Mouse (Mus musculus): ENCODE results near the gene Capn5. TPM values are rescaled to one million over a fixed set of nuclear protein-coding genes. Genes with fewer than 3 reads are reported as not detected.

The Capn5 gene
- polyA plus RNA-seq, 1 experiment from 2014 or later, result 26.5 TPM

- Histone ChIP-seq H3K4me3 (no peak overlapping the region), H3K4me1 (replicated peaks) (peaks cover 31% of the 10 kb centered on the region), H3K9me3 (no peaks in the 10 kb centered on the region), H3K9ac (no peak overlapping the region), H3K36me3 (no peaks in the 10 kb centered on the region), H3K27ac (replicated peaks) (no peak overlapping the region), H3K4me2 (no peak overlapping the region), H3K27me3 (no peaks in the 10 kb centered on the region)
- WGBS, result 81% methylated on average over 4 of the region's 4 CpGs
- no peak for ATAC-seq (ENCODE audit: low FRiP score, low read depth)
Measured at GRCm38 (mm10) chr7:98174883-98175755, 3.0 kb downstream of the Capn5 start.

DNA sequence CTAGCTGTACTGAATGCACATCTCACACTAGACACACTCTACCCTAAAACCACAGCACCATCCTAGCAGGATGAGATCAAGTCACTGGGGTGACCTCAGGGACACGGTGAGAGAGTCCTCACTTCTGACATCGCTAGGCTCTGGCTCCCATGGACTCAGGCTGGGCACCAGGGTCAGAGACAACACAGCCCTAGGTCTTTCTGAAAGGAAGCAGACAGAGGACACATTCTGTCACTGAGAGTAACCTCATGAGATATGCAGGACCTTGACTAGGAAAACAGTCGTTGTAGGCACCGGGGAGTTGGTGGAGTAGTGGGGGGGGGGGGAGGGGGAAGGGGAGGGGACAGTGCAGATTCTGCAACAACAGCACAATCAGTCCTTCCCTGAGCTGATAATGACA is 4.7 kb downstream of the Capn5 start:
- no peak overlapping the region for H3K27ac ChIP-seq (replicated peaks)
- no peak overlapping the region for H3K4me2 ChIP-seq
- H3K27me3 ChIP-seq, result no peaks in the 10 kb centered on the region
- no peaks in the 10 kb centered on the region for H3K36me3 ChIP-seq
- WGBS, result 61% methylated on average over 4 of the region's 4 CpGs
- H3K4me1 ChIP-seq (replicated peaks), result peaks cover 26% of the 10 kb centered on the region
- no peaks in the 10 kb centered on the region for H3K9me3 ChIP-seq
- no peak overlapping the region for H3K9ac ChIP-seq
- H3K4me3 ChIP-seq, result no peak overlapping the region
- no peak for ATAC-seq (ENCODE audit: low FRiP score, low read depth)

DNA sequence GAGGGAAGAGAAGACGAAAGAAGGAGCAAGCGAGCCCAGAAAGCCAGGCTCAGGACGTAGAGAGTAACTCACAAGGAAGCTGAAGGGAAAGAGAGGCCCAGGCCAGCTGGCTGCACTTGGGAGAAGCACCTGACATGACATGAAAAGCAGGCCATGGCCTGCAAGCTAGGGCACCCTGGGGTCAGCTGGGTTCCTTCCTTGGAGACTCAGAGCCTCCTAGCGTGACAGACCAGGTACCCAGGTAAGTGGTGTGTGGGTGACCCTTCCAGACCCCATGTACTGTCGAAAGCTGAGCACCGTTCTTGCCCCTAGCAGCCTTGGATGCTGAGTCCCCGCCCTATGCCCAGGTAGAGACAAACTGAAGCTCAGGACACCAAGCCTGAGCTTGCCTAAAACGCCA is 5.4 kb downstream of the Capn5 start:
- Histone ChIP-seq H3K27me3 (no peaks in the 10 kb centered on the region), H3K4me1 (replicated peaks) (peaks cover 24% of the 10 kb centered on the region), H3K9ac (no peak overlapping the region), H3K9me3 (no peaks in the 10 kb centered on the region), H3K4me2 (no peak overlapping the region), H3K36me3 (no peaks in the 10 kb centered on the region), H3K27ac (replicated peaks) (no peak overlapping the region), H3K4me3 (no peak overlapping the region)
- WGBS, result 89% methylated on average over 8 of the region's 8 CpGs
- no peak for ATAC-seq (ENCODE audit: low FRiP score, low read depth)

DNA sequence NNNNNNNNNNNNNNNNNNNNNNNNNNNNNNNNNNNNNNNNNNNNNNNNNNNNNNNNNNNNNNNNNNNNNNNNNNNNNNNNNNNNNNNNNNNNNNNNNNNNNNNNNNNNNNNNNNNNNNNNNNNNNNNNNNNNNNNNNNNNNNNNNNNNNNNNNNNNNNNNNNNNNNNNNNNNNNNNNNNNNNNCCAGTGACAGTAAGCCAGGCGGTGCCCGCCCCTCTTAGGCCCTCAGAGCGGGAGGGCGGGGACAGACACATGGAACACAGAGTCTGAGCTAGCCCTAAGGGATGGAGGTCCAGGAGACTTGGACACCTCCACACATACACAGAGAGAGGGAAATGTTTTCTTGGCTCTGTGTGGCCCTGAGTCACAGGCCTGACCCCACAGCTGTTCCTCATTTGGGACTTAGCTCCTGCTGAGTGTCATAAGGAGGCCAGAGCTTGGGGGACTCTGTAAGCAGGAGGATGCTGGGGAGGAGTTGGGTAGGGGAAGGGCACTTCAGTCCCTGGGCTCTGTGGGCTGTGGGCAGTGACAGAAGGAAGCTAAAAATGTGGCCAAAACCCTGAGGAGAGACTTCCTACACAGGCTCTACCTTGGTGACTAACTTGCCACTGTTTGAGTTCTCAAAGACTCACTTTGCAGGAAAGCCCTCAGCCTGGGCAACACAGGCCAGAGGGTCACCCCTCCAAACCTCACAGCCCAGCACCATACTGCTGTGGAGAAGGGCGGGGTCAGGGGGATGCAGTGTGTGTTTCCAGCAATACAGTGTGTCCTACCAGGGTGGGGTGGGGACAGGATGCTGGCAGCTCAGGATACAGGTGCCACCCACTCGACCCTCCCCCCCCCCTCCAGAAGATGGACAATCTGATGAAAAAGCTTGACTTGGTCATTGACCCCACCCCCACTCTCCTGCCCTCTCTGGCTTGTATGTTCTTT is 6.7 kb downstream of the Capn5 start:
- no peaks in the 10 kb centered on the region for H3K27me3 ChIP-seq
- no peak overlapping the region for H3K4me2 ChIP-seq
- peak; percentile 19; the same call in 1 of the 2 replicates for ATAC-seq (ENCODE audit: low FRiP score, low read depth)
- H3K4me3 ChIP-seq, result no peak overlapping the region
- 69% methylated on average over 6 of the region's 6 CpGs for WGBS
- no peaks in the 10 kb centered on the region for H3K9me3 ChIP-seq
- H3K9ac ChIP-seq, result no peak overlapping the region
- H3K27ac ChIP-seq (replicated peaks), result no peak overlapping the region
- H3K4me1 ChIP-seq (replicated peaks), result peaks cover 12% of the 10 kb centered on the region
- no peaks in the 10 kb centered on the region for H3K36me3 ChIP-seq

DNA sequence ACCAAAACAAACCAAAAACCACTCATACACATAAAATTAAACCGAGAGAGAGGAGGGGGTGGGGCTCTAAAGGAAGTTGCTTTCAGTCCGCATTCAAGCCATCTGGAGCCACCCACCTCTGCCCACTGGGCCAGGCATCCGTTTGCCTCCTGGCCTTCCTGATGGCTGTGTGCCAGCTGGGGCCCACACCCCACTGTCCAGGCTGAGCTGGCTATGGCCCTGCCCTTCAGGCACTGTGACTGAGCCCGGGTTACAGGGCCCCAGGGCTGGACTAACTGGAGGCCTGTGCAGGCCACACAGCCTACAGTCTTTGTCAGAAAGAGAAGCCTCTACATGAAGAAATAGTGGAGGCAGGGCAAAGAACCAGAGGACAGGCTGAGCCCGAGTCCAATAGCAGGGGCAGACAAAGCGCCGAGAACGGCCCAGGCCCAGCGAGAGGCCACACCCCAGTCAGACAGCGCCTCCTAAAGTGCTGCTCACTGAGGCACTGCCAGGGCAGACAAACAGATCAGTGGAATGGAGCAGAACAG is 13.0 kb downstream of the Capn5 start:
- peak; percentile 17; the same call in 1 of the 2 replicates for ATAC-seq (ENCODE audit: low FRiP score, low read depth)
- Histone ChIP-seq H3K27me3 (no peaks in the 10 kb centered on the region), H3K4me3 (no peak overlapping the region), H3K9ac (no peak overlapping the region), H3K4me1 (replicated peaks) (peaks cover 20% of the 10 kb centered on the region), H3K9me3 (no peaks in the 10 kb centered on the region), H3K4me2 (no peak overlapping the region), H3K27ac (replicated peaks) (peak overlapping the region; percentile 40; the same call in 1 of the 2 replicates), H3K36me3 (no peaks in the 10 kb centered on the region)
- WGBS, result 42% methylated on average over 10 of the region's 10 CpGs

DNA sequence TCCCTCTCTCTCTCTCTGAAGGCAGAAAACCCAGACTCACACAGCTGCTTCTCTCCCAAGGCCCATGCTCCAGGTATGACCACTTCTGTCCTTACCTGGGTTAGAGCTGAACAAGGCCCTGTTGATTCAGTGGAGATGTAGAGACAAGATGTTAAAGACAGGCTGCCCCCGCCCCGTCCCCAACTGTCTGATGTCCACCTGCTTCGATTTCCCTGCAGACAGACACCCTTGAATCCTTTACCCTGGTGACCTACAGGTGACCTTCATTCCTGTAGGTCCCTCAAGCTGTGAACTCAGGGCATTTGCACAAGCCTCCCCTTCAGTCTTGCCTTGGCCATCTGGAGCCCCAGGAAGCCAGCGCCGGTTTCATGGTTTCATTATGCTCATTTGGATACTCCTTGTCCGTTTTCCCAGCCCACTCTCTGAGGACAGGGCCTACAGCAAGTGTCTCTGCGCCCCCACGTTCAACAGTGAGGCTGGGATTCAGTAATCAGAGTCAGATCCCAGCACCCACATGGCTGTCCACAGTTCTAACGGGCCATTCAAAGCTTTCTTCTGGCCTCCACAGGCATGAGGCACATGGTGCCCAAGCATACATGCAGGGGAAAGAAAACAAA is 13.6 kb downstream of the Capn5 start:
- Histone ChIP-seq H3K4me1 (replicated peaks) (peaks cover 21% of the 10 kb centered on the region), H3K27ac (replicated peaks) (peak overlapping the region; percentile 40; the same call in 1 of the 2 replicates), H3K36me3 (no peaks in the 10 kb centered on the region), H3K9me3 (no peaks in the 10 kb centered on the region), H3K9ac (no peak overlapping the region), H3K4me3 (no peak overlapping the region), H3K4me2 (no peak overlapping the region), H3K27me3 (no peaks in the 10 kb centered on the region)
- 63% methylated on average over 9 of the region's 9 CpGs for WGBS
- ATAC-seq (ENCODE audit: low FRiP score, low read depth), result no peak

- H3K9ac ChIP-seq, result no peak overlapping the region
- H3K4me1 ChIP-seq (replicated peaks), result peaks cover 21% of the 10 kb centered on the region
- no peak for ATAC-seq (ENCODE audit: low FRiP score, low read depth)
- whole genome bisulfite sequencing, result 58% methylated on average over 3 of the region's 3 CpGs
- no peak overlapping the region for H3K4me2 ChIP-seq
- H3K36me3 ChIP-seq, result no peaks in the 10 kb centered on the region
- no peaks in the 10 kb centered on the region for H3K9me3 ChIP-seq
- H3K27ac ChIP-seq (replicated peaks), result no peak overlapping the region
- H3K4me3 ChIP-seq, result no peak overlapping the region
- no peaks in the 10 kb centered on the region for H3K27me3 ChIP-seq
Measured at GRCm38 (mm10) chr7:98163700-98164099, 14.4 kb downstream of the Capn5 start.

- no peak for ATAC-seq (ENCODE audit: low FRiP score, low read depth)
- H3K27me3 ChIP-seq, result no peaks in the 10 kb centered on the region
- no peaks in the 10 kb centered on the region for H3K36me3 ChIP-seq
- no peak overlapping the region for H3K27ac ChIP-seq (replicated peaks)
- H3K9me3 ChIP-seq, result no peaks in the 10 kb centered on the region
- no peak overlapping the region for H3K9ac ChIP-seq
- no peak overlapping the region for H3K4me2 ChIP-seq
- H3K4me1 ChIP-seq (replicated peaks), result peaks cover 33% of the 10 kb centered on the region
- WGBS, result 82% methylated on average over 6 of the region's 6 CpGs
- H3K4me3 ChIP-seq, result no peak overlapping the region
Measured at GRCm38 (mm10) chr7:98162239-98162638, 15.8 kb downstream of the Capn5 start.

DNA sequence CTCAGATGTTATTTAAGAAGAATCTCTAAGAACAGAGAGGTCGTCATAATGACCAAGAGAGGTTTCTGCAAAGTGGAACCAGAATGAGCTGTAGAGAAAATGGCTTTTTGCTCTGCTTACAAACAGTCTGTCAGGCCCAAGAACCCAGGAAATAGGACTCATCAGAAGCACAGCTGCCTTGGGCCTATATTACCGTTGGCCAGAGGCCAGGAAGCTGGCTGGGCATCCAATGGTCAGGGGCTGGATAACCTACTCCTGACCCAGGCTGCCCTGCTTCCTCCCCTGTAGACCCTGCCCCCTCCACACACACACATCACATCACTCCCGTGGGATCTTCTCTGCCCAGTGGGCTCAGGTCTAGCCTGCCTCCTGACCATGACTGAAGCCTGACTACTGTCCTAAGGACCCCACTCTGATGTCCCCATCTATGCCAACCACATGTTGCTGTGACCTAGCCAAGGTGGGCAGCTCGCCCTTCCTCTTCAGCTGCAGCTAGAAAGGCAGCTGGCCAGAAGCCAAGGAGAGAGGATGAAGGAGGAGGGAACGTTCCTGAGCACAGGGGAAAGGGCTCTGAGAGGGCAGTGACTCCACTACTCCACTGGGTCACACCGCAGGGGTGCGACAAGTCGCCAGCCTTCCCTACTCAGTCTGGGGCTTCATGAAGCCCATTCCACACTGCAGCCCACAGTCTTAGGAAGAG is 17.9 kb downstream of the Capn5 start:
- Histone ChIP-seq H3K27ac (replicated peaks) (no peak overlapping the region), H3K36me3 (no peaks in the 10 kb centered on the region), H3K9ac (no peak overlapping the region), H3K4me2 (no peak overlapping the region), H3K4me1 (replicated peaks) (peaks cover 41% of the 10 kb centered on the region), H3K27me3 (no peaks in the 10 kb centered on the region), H3K9me3 (no peaks in the 10 kb centered on the region), H3K4me3 (no peak overlapping the region)
- WGBS, result 56% methylated on average over 8 of the region's 8 CpGs
- no peak for ATAC-seq (ENCODE audit: low FRiP score, low read depth)

GRCm38 (mm10) chr7:98158481-98158880 is 19.6 kb downstream of the Capn5 start:
- no peak for ATAC-seq (ENCODE audit: low FRiP score, low read depth)
- Histone ChIP-seq H3K4me3 (no peak overlapping the region), H3K4me1 (replicated peaks) (peaks cover 33% of the 10 kb centered on the region), H3K9ac (no peak overlapping the region), H3K4me2 (no peak overlapping the region), H3K36me3 (no peaks in the 10 kb centered on the region), H3K9me3 (no peaks in the 10 kb centered on the region), H3K27ac (replicated peaks) (no peak overlapping the region), H3K27me3 (no peaks in the 10 kb centered on the region)
- 58% methylated on average over 8 of the region's 8 CpGs for whole genome bisulfite sequencing

DNA sequence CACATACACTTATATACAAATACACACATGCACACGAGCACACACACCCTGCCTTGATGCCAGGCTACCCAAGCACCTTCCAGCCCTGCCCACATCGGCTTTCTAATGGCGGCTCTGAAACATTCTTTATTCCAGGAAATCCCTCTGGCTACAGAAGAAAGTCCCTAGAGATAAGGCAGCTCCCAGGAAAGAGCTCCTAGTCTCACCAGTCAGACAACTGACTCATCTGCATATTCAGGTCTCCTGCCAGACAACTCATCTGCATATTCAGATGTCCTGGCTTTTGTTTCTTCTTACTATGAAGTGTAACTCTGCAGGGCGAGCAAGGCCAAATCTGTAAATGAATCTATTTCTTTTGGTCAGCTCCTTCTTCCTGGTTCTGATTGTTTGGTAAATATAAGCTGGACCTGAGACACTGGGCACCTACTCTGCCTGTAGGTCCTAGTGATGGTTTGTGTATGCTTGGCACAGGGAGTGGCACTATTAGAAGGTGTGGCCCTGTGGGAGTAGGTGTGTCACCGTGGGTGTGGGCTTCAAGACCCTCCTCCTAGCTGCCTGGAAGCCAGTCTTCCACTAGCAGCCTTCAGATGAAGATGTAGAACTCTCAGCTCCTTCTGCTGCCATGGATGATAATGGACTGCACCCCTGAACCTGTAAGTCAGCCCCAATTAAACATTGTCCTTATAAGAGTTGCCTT is 20.3 kb downstream of the Capn5 start:
- Histone ChIP-seq H3K27me3 (no peaks in the 10 kb centered on the region), H3K4me2 (no peak overlapping the region), H3K4me1 (replicated peaks) (peaks cover 33% of the 10 kb centered on the region), H3K4me3 (no peak overlapping the region), H3K9ac (no peak overlapping the region), H3K27ac (replicated peaks) (no peak overlapping the region), H3K36me3 (no peaks in the 10 kb centered on the region), H3K9me3 (no peaks in the 10 kb centered on the region)
- ATAC-seq (ENCODE audit: low FRiP score, low read depth), result no peak
- 40% methylated on average over 5 of the region's 5 CpGs for WGBS

All from hindbrain, embryonic 15.5 days (tissue).